Mouse (Mus musculus) lung, adult 2 months (tissue): ENCODE measurements at regions not wholly inside any gene's neighbourhood (a gene's known extent, or its start where the extent isn't known, plus 50 kb on each side); places are given as distances from the start of the nearest gene placed in this dataset.
A peak's percentile ranks its signal among the peaks of the same experiment; 100 is the strongest.

Source experiments
- DNase-seq: peaks from one replicate; pipeline ENCODE4 v3.0.0; 2022
- H3K4me1 ChIP-seq: fragments of 200-500 bp; 2 replicates; pipeline ENCODE4 v1.6.1; 2011; ENCODE audit warnings: low read length; ENCODE audit not compliant: control insufficient read depth, insufficient read depth
- H3K4me3 ChIP-seq: fragments of 200-500 bp; replicated peaks from 2 replicates; pipeline ENCODE3; 2011; ENCODE audit warnings: low read depth, mild to moderate bottlenecking, control low read depth, low read length; ENCODE audit errors: extremely low read depth
- CTCF ChIP-seq: fragments of 200-500 bp; IDR thresholded peaks from 2 replicates; pipeline ENCODE4 v1.5.1; 2011; ENCODE audit warnings: mild to moderate bottlenecking, low read length, control low read depth; ENCODE audit not compliant: insufficient read depth
- POLR2A ChIP-seq: fragments of 200-500 bp; IDR thresholded peaks from 2 replicates; pipeline ENCODE4 v1.6.1; 2011; ENCODE audit warnings: low read depth, mild to moderate bottlenecking, control low read depth, low read length, borderline replicate concordance; ENCODE audit errors: extremely low read depth
- WGBS: fragments of 180-500 bp; shearing (Covaris S2); methylation state at CpG from one replicate; pipeline ENCODE4 v1.1.7; 2018; 5-methylcytosine and 5-hydroxymethylcytosine counted together

DNA sequence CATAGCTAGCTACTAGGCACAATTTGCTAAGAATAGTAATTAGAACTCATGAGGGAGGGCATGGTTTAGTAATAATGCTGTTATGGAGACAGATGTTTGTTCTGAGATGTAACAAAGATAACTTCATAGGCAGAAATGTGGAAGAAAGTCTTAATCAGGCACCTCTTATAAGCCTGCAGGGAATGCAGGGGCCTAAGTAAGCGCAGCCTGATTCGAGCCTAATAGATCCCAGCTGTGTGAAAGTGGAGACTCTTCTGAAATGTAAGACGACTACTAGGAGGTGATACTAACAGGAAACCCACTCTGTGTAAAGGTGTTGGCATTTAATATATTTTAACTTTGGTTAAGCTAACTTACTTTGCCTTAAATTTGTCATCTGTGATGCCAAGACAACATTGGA lies 187.7 kb downstream of the Ankrd16 start:
- Histone ChIP-seq H3K4me1 (no peaks in the 10 kb centered on the region), H3K4me3 (no peak overlapping the region)
- TF ChIP-seq POLR2A (no peak), CTCF (no peak)
- no peak for DNase-seq
- WGBS, result 51% methylated on average over 3 of the region's 3 CpGs

DNA sequence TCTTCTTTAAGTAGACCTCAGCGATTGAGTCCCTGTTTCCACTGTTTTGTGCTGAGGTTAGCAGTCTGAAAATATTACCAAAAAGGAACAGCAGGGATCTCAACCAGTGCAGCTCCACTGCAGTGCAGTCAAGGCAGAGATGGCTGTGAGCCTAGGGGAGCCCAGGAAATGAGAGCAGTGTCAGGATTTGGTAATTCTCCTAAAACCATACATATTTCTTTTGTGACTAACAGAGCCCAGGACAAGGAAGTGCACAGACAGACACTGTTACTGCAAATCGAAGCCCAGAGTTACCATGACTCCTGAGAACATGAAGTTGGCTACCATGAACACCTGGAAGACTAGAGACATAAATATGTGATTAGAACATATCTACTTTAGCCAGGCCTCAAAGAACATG lies 189.3 kb downstream of the Ankrd16 start:
- no peak for TF ChIP-seq POLR2A
- no peak for TF ChIP-seq CTCF
- no peaks in the 10 kb centered on the region for H3K4me1 ChIP-seq
- DNase-seq, result no peak
- 71% methylated on average over 2 of the region's 2 CpGs for WGBS
- H3K4me3 ChIP-seq, result no peak overlapping the region

DNA sequence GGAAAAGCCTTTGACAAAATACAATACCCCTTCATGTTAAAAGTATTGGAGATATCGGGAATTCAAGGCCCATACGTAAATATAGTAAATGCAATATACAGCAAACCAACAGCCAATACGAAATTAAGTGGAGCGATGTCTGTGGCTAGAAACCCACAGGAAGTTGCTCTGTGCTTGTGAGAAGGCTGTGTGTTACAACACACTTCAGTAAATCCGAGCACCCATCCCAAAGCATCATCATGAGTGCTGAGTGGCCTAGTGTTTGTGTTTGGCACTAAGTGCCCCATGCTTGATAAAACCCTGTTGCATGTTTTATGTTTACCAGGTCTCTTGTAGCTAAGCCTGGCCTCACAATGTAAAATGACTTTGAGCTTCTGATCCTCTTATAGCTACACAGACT lies 194.3 kb downstream of the Ankrd16 start:
- WGBS, result 82% methylated on average over 5 of the region's 5 CpGs
- Histone ChIP-seq H3K4me1 (no peaks in the 10 kb centered on the region), H3K4me3 (no peak overlapping the region)
- no peak for DNase-seq
- no peak for TF ChIP-seq POLR2A
- TF ChIP-seq CTCF, result no peak

DNA sequence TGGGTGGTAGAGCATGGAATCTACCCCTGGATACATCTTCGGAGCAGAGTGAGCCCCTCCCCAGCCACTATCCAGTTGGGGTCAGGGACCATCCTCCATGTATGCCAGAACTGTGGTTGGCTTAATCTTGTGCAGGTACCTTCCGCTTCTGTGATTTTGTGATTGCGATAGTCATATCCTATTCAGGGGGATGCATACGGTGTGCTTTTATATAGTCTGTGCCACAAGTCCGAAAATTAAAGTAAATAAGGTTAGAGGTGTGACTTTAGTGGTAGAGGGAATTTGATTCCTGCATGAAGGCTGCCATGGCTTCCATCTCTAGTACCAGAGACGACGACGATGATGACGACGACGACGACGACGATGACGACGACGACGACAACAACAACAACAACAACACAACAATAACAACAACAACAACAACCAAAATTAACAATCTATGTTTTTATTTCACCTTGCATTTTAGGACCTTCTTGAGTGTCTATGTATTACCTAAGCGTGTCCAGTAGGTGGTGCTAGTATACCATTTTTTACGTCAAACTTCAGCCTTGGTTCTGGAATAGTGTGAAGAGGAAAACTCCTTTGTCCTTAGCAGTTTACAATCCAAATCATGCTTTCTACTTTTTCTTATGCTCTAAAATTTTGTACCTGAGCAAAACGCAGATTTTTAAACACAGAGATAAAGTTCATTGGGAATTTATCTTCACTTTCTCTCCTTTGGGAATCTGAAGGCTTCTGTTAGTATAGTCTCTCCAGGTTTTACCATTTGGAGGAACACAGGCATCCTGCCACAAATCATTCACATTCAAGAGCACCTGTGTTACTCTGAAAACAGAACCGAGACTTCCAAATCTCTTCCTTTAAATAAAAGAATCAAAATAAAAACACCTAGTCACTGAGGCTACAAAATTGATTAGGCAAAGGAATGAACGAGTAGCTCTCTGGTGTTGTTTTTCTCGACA lies 224.5 kb downstream of the Ankrd16 start:
- peaks cover 2% of the 10 kb centered on the region; the same call in 1 of the 2 replicates for H3K4me1 ChIP-seq
- no peak overlapping the region for H3K4me3 ChIP-seq
- TF ChIP-seq POLR2A, result no peak
- peak; percentile 7; the same call in 1 of the 2 replicates for TF ChIP-seq CTCF
- DNase-seq, result no peak
- 28% methylated on average over 24 of the region's 24 CpGs for WGBS

DNA sequence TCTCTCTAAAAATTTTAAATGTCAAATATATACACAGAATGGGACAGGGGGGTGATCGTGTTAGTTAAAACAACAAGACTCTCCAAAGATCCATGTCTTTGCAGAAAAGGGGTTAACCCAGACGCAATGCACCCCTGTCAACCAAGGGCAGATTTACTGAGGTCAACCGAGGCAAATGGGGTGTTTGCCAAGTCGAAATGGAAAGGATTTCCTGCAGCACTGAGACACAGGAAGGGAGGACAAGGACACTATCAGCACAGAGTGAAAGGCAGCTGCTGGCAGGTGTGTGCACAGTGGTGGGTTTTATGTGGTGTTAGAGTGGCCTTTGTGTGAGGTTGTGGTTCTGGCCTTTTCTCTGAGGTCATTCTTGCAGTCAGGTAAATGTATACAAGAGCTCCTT lies 226.7 kb downstream of the Ankrd16 start:
- DNase-seq, result no peak
- WGBS, result 13% methylated on average over 4 of the region's 4 CpGs
- peaks cover 2% of the 10 kb centered on the region; the same call in 1 of the 2 replicates for H3K4me1 ChIP-seq
- H3K4me3 ChIP-seq, result no peak overlapping the region
- TF ChIP-seq CTCF, result no peak
- TF ChIP-seq POLR2A, result no peak

DNA sequence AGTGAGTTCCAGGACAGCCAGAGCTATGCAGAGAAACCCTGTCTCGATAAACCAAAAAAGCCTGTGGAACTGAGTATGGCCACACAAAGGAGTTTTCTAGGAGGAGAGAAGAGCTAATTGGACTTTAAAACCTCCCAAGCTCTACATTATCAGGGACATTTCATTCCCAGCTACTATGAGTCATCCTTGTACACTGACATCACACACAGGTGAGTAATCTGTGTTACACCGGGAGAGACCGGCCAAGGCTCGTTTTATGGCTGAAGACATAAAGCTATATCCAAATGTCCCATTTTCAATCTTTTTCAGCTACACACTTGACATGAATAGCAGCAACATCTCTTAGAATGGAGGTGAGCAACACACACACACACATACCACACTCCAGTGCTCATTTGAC lies 229.5 kb downstream of the Ankrd16 start:
- 93% methylated on average over 4 of the region's 4 CpGs for WGBS
- Histone ChIP-seq H3K4me3 (no peak overlapping the region), H3K4me1 (peaks cover 2% of the 10 kb centered on the region; the same call in 1 of the 2 replicates)
- no peak for TF ChIP-seq POLR2A
- TF ChIP-seq CTCF, result no peak
- no peak for DNase-seq

DNA sequence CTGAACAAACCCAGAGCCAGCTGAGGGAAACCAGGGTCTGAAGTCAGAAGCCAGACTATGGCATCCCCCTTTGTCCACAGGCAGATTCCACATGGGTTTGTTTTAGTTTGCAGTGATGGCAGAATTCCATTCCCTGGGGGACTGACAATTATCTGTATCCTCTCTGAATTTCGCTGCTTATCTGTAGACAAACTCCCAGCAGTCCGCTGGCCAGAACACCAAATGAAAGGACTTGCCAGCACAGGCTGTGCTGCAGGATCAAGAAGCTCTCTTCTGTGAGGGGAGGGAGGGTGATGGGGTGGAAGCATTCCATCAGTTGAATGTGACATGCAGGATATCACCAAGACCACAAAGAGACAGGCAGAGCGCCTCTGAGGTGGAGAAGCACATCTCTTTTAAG lies 233.8 kb downstream of the Ankrd16 start:
- TF ChIP-seq POLR2A, result no peak
- no peak for TF ChIP-seq CTCF
- no peak for DNase-seq

DNA sequence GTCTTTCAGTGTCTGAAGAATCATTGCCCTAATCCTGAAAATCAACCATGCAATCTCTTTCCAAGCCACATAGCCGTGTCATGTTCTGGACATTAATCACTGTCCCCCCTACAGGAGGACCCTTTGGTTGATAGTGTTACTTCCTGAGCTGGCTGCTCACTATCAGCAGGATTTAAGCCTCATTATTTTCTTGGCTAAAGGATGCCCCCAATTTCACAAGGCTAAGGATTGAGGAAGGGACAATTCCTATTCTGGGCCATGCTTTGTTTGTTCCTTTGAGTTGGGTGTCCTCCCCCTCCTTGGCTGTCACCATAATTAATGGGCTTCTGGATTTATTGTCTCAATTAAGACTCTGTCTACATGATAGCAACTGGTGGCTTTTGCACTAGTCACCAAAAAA lies 241.9 kb downstream of the Ankrd16 start:
- H3K4me3 ChIP-seq, result no peak overlapping the region
- TF ChIP-seq CTCF (no peak), POLR2A (no peak)
- DNase-seq, result no peak
- peaks cover 2% of the 10 kb centered on the region; the same call in 1 of the 2 replicates for H3K4me1 ChIP-seq
- 14% methylated on average over 1 of the region's 1 CpGs for WGBS

More for the DNA sequence above, 233.8 kb downstream of the Ankrd16 start:
- Histone ChIP-seq H3K4me3 (no peak overlapping the region), H3K4me1 (no peaks in the 10 kb centered on the region)
- WGBS, result 29% methylated on average over 3 of the region's 3 CpGs

DNA sequence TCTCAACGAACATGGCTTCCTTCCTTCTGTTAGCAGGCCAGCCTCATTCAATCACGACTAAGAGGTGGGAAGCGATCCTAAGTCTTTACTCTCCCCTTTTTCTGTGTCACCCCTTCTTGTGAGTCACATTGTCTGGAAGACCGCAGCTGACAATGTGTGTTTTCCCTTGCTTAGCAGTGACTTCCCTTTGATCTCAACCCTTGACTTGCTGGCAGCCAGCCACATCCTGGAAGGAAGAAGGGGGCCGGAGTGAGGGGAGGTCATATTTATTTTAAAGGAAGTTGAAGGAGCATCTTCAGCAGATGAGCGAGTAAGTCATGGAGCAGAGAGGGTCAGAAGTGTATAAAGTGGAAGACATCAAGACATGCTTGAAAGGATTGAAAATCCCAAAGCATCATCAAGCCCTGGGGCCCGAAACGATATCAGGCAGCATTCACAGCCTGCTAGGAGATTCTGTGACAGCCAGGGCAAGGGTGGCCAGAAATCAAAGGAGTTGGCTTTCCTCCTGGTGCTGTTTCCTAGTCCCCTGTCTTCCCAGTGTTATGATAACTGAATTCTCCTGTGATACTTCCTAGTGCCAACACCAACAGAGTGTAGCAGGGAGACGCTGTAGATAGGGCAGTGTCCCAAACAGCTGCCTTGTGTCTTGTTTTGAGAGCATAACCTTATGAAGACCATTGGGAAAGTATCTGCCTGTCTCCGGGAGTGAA lies 245.9 kb downstream of the Ankrd16 start:
- DNase-seq, result peak; percentile 25
- H3K4me3 ChIP-seq, result no peak overlapping the region
- 17% methylated on average over 10 of the region's 10 CpGs for WGBS
- TF ChIP-seq POLR2A, result no peak
- TF ChIP-seq CTCF, result no peak
- peaks cover 2% of the 10 kb centered on the region; the same call in 1 of the 2 replicates for H3K4me1 ChIP-seq
